Mouse (Mus musculus) Muller cell, postnatal 12 days (primary cell): ENCODE results near the gene Smyd5.
"Not testable (repeated sequence)": the region's sequence is repeated elsewhere in the genome, so short reads cannot be mapped to it uniquely, and the experiment has no call there.

Experiments
- DNase-seq: peaks from one replicate; pipeline ENCODE4 v3.0.0-alpha.2; 2015; ENCODE audit errors: inconsistent ontology term

Gene Smyd5

DNA sequence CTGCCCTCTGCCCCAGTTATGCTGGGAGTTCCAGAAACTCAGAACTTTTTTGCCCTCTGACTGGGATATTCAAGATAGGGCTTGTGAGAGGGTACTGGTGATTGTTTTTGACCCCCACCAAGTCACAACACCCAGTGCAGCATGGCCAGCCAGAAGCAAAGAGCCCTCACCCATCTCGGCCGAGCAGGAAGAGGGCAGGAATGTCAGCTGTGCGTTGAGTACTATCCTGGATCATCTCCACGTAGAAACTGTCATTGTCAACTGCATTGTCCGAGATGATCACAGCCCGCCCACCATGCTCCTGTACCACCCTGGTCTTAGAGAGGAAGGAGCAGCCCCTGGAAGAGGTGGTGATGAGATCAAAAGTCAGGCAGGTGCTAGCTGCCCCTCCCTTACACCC, 15.6 kb downstream of the Smyd5 start:
- DNase-seq: no peak

DNA sequence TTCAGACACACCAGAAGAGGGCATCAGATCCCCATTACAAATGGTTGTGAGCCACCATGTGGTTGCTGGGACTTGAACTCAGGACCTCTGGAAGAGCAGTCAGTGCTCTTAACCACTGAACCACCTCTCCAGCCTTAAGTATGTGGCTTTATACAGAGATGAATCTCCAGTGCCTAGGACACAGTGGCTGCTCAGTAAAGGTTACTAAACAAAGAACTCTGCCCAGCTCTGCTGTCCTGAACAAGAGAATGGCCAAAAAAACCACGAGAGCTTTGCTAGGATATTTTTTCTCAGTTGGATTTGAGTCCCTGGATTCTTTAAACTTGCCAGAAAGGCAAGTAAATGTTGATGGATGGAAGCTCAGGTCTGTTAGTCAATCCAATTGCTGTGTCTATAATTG, 18.4 kb downstream of the Smyd5 start:
- DNase-seq: not testable (repeated sequence)

DNA sequence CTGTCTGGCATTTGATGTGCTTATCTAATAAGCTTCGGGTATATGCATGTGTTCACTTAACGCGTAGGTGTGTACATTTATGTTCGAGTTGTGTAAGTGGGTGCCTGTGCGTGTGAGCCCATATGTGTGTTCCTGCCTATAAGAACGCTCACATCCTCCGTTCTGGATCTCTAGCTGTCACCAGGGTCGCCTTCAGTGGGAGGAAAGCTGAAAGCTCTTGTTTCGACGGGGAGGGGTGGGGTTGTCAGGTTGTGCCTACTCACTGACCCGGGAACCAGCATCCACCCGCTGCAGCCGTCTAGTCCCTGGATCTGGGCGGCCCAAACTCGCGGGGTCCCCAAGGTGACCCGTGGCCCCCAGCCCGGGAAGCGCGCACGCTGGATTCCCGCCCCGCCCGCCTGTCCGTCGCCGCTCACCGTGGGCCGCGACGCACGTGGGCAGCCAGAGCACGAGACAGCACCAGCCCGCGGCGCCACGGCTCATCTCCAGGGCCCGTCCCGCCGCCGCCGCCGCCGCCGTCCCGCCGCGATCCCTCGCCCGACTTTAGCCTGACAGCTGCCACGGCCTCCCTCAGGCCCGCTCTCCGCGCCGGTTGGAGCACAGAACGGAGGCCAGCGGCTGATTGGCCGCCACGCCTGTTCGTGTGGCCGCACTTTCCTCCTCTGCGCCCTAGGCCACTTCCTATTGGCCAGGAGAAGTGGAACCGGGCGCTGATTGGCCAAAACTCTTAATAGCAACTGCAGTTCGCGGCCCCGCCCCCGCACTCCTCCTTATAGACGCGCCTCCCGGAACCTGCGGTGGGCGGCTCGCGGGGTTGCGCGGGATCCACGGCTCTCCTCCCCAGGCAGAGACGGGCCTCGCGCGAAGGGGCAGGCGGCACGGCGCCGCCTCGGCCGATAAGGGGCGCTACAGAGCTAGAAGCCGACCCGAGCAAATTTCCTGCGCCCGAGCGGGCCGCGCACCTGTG, 19.2 kb downstream of the Smyd5 start, which contains the start of gene Cct7:
Gene Cct7, plus strand, starts transcription at position 818 of the 967 bp plus-strand sequence.
- DNase-seq: peak; percentile 100

DNA sequence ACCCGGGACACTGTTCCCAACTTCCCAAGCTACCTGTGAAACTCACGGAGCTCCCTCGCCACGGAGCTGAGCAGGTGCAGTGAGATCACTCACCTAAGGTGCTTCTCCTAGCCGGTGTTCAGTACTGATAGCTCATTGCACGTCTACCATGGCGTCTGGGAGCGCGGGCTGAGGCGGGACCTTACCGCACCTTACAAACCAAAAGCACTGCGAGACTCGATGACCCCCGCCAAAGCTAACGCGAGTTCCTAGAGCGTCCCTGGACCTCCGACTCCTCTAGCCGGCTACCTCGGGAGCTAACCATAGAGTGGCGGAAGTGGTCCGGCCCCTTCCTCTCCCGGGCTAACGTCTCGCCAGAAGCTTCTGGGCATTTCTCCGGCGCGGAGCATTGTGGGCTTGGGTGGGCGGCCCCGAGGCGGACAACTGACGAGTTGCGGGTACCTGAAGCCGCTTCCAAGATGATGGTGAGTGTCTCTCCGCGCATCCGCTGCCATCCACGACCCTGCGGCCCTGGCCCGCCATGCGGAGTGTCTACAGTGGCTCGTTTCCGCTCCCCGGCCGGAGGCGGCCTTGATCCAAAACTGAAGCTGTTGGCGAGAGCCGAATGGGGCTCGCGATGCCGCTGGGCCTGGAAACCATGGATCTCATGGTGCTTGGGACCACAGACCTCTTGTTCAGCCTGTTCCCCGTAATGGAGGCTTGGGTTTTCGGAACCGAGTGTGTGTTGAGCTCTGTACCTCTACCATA, 20.0 kb downstream of the Smyd5 start, which contains the start of gene Pradc1:
Gene Pradc1, minus strand, starts transcription at position 307 of the 747 bp plus-strand sequence.
- peak; percentile 98 for DNase-seq

DNA sequence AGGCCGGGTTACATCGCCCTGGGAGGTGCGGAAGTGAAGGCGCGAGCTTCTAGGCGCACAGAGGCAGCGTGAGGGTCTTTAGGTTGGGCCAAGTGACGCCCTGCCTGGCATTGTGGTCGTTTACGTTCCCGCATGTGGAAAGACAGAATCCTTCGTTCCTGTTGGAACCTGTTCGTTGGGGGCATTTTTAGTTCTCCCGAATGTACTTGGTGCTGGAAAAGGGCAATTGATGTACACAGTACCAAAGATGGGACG, 20.5 kb downstream of the Smyd5 start:
- DNase-seq: no peak

DNA sequence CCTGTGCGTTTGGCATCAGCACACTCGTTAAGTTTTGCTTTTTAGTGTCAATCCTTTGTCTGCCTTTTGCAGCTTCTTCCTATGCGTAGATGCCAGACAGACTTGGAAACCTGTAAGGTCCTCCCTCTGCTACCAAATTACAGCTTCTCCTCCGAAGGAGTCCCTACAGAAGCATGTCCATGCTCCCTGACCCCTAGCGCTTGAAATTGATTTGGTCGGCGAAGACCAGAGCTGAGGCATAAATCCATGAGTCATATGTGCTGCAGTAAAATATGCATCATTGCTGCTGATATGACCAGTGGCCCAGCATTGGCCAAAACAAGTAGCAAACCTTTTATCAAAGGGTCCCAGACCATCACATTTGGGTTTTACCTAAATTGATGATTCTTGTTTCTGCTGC, 21.0 kb downstream of the Smyd5 start:
- peak; percentile 34 for DNase-seq

DNA sequence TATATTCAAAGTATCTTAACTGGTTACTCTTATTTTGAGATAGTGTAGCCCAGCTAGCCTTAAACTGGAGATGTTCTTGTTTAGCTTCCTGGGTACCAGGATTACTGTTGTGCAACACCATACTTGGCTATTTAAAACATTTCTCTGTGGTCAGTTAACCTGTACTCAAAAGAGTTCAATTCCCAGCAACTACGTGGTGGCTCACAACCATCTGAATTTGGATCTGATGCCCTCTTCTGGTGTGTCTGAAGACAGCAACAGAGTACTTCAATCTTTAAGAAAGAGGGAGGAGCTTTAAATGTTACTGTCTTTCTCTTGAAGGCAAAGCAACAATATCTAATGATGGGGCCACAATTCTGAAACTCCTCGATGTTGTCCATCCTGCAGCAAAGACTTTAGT, 27.8 kb downstream of the Smyd5 start:
- no peak for DNase-seq

DNA sequence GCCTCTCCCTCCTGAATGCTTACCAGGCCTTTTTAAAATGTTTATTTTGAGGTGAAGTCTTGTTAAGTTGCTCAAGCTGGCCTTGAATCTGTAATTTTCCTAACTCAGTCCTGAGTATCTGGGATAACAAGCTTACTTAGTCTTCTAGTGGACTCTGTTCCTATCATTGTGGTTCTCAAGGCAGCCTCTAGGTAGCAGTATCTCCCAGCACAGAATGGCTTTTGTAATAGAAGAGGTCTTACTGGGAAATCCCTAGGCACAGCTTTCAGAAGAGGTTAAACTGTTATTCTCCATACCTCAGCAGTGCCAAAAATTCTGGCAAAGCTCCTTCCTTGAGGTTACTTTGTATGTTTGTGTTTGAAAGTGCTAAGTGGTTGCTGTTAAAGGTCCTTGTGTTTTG, 33.6 kb downstream of the Smyd5 start:
- DNase-seq: no peak

DNA sequence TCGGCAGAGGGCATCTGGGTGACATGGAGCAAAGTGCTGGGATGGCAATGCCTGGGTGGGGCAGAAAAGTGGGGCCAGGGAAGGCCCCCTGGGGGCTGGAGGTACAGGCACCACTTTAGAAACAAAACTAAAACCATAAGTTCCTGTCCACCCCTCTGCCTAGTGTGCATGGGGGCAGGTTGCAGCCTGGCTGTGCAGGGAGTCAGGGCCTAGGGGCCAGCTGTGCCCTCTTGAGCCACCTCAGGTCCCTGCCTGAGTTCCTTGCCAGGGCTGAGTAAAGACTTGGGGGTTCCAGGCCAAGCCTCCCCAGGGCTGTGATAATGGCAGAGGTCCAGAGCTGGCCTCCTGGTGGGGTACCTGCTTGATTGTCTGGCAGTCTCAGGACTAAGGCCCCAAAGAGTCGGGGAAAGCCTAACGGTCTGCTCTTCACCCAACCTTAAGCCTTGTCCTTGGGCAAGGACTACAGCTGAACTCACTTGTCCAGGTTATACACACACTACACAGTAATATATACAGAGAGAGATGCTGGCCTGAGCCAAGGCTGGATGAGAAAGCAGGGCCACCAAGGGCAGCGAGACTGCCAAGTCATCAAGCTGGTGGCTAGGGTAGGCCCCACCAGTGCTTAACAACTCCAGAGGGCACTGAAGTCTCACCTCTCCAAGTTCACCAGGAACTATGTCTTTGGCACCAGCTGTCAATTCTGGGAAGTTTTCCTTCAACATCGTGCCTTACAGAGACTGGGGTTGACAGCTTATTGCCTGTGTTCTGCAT, 38.1 kb downstream of the Smyd5 start:
- no peak for DNase-seq

DNA sequence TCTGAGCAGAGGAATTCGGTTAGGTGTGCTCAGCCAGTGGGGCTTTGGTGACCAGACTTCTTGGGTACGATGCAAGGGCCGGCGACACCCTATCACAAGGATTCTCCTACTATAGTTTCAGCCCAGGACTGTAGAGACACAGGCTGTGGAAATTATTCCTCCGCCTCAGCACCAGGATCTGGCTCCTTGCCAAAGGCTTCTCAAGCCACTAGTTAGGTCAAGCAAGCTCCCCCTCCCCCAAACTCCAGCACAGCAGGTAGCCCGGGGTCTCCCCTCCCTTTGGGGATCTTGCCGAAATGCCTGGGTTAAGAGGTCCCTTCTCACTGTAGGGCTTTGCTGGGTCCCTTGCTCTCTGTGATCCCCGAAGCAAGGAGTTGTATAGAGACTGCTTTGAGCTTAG, 40.2 kb downstream of the Smyd5 start:
- DNase-seq: no peak

DNA sequence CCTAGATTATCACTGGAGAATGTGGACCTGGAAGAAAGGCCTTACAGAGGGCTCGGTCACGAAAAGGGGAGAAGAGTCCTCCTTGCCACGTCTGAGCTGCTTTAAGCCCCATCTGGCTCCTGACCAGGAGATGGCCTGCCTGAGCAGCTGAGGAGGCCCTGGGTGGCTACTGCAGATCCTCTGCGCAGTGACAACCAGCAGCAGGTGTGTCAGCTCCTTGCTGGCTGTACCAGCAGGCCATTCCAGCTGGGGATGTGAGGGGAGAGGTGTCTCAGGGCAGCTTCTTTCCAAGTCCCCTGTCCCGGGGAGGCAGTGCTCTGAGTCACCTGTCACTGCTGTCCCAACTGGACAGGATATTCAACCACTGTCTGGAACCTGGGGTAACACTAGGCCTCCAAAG, 40.8 kb downstream of the Smyd5 start:
- DNase-seq: no peak

DNA sequence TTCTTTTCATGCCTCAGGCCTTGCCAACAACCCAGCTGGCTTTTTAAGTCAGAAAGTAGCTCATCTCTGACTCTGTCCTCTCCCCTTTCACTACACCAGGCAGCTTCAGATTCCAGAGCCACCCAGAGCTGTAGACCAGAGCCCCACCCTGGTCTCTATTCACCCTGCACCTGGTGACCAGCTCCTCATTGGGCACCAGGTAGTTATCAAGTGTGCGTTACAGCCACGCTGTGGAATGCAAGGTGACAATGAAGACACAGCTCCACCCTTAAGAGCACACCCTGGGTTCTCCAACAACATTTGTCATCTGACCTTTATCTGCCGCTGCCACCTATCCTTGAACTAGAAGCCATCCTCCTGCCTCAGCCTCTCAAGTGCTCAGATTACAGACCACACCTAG, 43.8 kb downstream of the Smyd5 start:
- DNase-seq: no peak

DNA sequence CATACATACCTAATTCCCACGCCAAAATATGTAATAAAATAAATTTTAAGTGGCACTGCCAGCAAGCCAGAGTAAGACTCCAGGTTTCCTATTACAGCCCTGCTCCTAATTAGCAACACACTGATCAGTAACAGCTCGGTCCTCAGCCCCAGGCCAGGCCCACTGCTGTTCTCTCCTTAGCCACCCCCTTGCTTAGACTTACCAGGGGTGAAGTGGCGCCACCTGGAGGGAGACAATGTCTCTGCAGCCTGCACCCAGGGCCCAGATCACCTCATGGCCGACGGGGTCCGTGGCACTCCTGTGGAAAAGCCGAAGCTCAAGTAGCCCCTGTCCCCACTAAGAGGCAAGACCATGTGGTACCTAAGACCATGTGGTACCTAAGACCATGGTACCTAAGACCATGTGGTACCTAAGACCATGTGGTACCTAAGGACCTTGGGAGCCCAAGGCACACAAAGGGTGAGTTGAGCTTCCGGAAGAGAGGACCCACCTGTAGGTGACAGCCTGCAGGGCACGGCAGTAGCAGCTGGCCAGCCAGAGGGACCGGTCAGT, 45.7 kb downstream of the Smyd5 start:
- DNase-seq: no peak

DNA sequence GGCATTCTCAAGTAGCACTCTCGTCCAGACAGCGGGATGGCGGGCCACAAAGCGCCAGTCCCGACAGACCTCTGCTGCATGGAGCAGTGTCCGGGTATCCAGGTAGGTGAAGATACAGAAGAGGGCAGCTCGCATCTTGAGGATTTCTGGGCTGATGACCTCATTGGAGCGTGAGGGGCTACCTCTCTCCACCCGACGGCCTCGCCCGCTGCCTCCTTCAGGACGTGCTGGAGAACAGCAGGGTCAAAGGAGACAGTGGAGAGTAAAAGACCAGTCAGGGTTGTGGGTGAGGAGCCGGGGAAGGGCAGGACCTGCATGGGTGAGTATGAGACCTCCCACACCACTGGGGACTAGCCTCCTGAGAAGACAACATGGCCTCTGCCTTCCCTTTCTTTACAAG, 46.6 kb downstream of the Smyd5 start:
- no peak for DNase-seq

DNA sequence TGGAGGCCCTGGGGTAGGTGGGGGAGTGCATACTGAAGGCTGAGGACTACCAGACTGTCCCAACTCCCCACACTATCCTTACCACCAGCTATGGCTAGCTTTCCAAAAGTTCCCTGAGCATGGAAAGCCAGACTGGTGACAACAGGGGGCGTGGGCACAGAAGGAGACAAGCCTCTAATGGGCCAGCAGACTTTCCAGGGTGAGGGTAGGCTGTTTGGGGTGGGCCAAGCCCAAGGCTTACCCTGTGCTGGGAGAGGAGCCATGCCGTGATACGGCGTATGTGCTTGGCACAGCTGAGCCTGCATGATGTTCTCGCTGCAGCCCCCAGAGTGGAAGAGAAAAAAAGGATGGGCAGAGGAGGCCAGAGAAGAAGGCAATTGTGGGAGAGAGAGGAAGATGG, 48.2 kb downstream of the Smyd5 start:
- DNase-seq: no peak

DNA sequence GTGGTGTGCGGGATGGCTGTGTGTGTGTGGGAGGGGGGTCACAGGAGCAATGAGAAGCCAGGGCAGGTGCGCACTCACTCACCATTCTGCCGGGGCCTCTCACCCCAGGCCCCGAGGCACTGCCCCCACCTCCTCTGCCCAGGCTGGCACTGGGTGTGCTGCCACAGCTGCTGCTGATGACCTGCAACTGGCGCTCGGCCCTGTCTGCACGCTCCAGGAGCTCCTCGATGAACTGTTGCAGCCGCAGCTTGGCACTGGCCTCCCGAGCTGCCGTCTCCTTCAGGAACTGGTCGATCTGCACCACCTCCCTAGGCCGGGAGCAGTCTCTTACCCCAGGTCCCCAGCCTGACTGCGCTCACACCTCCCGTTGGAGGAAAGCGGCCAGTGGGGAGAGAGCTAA, 48.9 kb downstream of the Smyd5 start:
- DNase-seq: no peak

DNA sequence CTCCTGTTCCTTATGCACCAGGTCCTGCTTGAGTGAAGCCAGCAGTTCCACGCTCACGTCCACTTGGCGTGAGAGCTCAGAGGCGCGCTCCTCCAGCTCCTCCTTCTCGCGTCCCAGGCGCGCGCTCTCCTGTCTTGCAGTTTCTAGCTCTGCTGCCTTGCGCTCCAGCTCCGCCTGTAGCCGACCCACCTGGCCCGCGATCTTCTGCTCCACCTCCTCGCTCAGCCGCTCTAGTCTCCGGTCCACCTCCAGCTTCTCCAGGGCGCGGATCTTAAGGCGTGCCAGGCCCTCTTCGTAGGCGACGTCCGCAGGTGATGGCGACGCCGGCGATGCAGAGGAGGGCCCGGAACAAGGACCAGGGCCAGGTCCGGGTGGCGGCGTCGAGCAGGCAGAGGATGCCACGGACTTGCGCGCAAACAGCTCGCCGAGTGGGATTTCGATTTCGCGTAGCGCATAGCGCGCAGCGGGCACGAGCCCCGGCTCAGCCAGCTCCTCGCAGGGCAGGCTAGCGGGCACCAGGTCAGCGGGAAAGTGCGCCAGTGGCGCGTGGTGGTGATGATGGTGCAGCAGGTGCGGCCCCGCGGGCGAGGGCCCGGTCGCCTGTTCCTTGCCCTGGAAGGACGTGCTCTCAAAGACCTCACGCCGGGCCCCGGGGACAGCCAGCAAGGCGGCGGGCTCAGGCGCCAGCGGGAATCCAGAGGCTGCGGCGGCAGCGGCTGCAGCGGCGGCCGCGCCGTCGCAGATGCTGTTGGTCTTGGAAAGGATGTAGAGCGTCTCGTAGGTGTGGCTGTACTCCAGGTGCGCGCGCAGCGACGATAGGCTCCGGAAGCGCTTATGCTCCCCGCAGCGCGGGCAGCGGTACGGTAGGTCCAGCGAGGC, 52.3 kb downstream of the Smyd5 start:
- DNase-seq: peak; percentile 6

DNA sequence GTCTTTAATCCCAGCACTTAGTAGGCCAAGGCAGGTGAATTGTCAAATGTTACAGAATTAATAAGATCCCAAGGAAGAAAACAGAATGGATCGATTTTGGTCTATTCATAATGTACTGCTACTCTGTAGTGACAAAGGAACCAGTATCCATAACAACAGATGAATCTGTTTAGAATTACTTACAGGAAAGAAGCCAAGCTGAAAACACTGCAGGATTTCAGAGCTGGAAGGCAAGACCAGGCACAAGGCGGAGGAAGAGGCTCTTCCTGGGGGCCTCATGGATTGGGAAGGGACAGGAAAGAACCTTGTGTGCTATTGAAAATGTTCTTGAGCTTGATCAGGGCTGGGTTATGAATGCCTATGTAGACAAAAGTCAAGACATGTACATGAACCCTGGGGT, 53.9 kb downstream of the Smyd5 start:
- no peak for DNase-seq

DNA sequence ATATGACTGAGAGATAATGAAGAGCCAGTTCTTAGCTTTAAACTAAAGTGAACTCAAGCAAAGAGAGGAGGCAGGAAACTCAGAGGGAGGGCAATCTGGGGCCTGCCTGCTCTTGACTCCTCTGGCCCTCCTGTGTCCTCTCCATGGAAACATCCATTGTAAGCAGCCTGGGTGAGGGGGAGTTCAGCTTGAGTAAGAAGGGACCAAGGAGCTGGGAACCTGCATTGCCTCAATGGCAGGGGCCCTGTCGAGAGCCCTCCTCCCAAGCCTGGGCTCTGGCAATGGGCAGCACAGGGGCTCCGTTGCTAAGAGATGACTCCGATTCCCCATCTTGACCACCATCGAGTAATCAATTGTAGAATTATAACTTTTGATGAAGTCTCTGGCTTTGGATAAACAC, 56.7 kb downstream of the Smyd5 start:
- DNase-seq: no peak

DNA sequence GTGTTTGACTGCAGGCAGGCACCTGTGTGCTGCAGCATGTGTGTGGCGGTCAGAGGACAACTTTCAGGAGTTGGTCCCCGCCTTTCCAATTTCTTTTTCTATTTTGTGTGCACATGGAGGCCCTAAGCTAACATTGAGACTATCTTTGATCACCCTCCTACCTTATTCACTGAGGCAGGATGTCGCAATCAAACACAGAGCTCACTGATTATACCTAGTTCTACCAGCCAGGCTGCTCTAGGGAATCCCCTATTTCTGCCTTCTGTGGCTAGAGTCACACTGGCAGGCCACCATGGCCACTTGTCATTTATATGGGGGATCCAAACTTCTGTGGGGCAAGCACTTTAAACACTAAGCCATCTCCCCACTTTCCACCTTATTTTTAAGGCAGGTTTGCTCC, 57.9 kb downstream of the Smyd5 start:
- no peak for DNase-seq

DNA sequence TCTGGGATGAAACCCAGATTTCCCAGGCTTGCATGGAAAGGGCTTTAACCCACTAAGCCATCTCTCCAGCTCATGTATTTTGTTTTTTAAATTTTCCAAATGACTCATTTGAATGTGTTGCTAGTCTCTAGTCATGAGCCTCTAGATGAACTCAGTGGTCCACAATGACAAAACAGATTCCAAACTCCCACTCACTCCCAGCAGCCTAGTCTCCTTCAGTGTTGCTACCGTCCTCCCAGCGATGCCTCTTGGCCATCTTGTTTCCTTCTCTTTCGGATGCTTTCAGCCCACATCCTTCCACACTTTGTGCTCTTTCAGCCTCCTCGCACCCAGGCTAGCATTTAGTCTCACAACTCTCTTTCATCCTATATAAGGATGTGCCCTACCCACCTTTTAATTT, 58.5 kb downstream of the Smyd5 start:
- no peak for DNase-seq
